Mouse (Mus musculus) kidney, embryonic 14.5 days (tissue): ENCODE results near the gene Ppp1r1b. TPM values are rescaled to one million over a fixed set of nuclear protein-coding genes. Genes with fewer than 3 reads are reported as not detected.

Source experiments
- polyA plus RNA-seq: library from polyadenylated mRNA; unstranded; fragments of >200 nt; fragmentation: Nextera tagmentation; extraction: Ambion mirVana; gene quantifications from 2 replicates; pipeline ENCODE4 v1.2.1, GENCODE M21; 2014

Gene Ppp1r1b
- polyA plus RNA-seq, 1 experiment from 2014 or later = 1.7 TPM

Other genes starting within 250 kb of the Ppp1r1b start
- gene Fbxl20, start 198.0 kb upstream of the Ppp1r1b start, polyA plus RNA-seq = 10.1 and 17.8 TPM in 2 replicates
- 62.5 and 76.6 TPM in 2 replicates for gene Med1, start 155.1 kb upstream of the Ppp1r1b start, polyA plus RNA-seq
- gene Cdk12, start 145.3 kb upstream of the Ppp1r1b start, polyA plus RNA-seq = 16.1 and 18.3 TPM in 2 replicates
- gene Neurod2, start 18.8 kb upstream of the Ppp1r1b start, polyA plus RNA-seq = not detected in 2 replicates
- 34.9 and 42.0 TPM in 2 replicates for gene Stard3, start 10.0 kb downstream of the Ppp1r1b start, polyA plus RNA-seq
- gene Tcap, start 35.4 kb downstream of the Ppp1r1b start, polyA plus RNA-seq = 1.3 and 2.3 TPM in 2 replicates
- 0.84 and 2.2 TPM in 2 replicates for gene Pnmt, start 38.0 kb downstream of the Ppp1r1b start, polyA plus RNA-seq
- gene Pgap3, start 52.1 kb downstream of the Ppp1r1b start, polyA plus RNA-seq = 10.7 and 14.8 TPM in 2 replicates
- gene Erbb2, start 64.1 kb downstream of the Ppp1r1b start, polyA plus RNA-seq = 35.5 and 54.1 TPM in 2 replicates
- gene Mien1, start 90.6 kb downstream of the Ppp1r1b start, polyA plus RNA-seq = 83.8 and 101 TPM in 2 replicates
- 52.3 and 66.8 TPM in 2 replicates for gene Grb7, start 98.0 kb downstream of the Ppp1r1b start, polyA plus RNA-seq
- gene Ikzf3, start 197.6 kb downstream of the Ppp1r1b start, polyA plus RNA-seq = 0.26 and 0.73 TPM in 2 replicates
- gene Zpbp2, start 202.7 kb downstream of the Ppp1r1b start, polyA plus RNA-seq = 0.30 and 0.61 TPM in 2 replicates
- 7.1 and 26.6 TPM in 2 replicates for gene Ormdl3, start 239.0 kb downstream of the Ppp1r1b start, polyA plus RNA-seq
- not detected in 2 replicates for gene Lrrc3c, start 249.9 kb downstream of the Ppp1r1b start, polyA plus RNA-seq